Mouse (Mus musculus): ENCODE measurements around the gene Dnah6.

- TF ChIP-seq CTCF (IDR thresholded peaks at IDR 0.05; ENCODE audit: borderline replicate concordance, insufficient read depth, low read depth, low read length) (no peak), POLR2A (IDR thresholded peaks at IDR 0.05; ENCODE audit: borderline replicate concordance, insufficient read depth, low read length) (no peak)
Measured at GRCm38 (mm10) chr6:73249049-73249422, 27.6 kb upstream of the Dnah6 start.

Data from cerebellum, adult 2 months (tissue).